Mouse (Mus musculus) adrenal gland, postnatal 36 days (tissue): ENCODE measurements at regions not wholly inside any gene's neighbourhood (a gene's known extent, or its start where the extent isn't known, plus 50 kb on each side); places are given as distances from the start of the nearest gene placed in this dataset. TPM values are rescaled to one million over a fixed set of nuclear protein-coding genes. Genes with fewer than 3 reads are reported as not detected.

Experiments used
- DNase-seq, 2 experiments: peaks; one replicate each; pipeline ENCODE4 v3.0.0; 2021; ENCODE audit warnings: mixed read lengths in 1 of 2
- microRNA-seq: library from miRNA; unstranded; fragments of <30 nt; microRNA quantifications from one replicate; pipeline ENCODE4 v1.2.0, GENCODE M21; 2021

DNA sequence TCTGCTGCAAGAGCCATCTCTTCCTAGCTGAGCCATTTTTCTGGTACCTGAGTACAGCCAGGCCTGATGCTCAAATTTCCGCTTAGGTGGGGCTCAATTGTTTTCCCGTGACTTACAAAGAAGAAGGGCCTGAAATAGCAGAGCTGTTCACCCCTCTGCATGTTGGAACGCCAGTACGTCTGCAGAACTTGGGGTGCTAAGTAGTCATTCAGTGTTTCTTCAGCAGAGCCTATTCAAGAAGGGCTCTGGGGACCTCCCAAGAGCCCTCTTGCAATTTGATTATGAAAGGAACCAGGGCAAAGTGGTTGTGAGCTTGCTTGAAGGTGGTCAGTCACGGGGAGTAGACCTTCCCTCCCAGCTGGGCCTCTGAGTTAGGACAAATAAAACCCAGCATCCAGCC lies 58.9 kb upstream of the Med13l start:
- no peak for DNase-seq

DNA sequence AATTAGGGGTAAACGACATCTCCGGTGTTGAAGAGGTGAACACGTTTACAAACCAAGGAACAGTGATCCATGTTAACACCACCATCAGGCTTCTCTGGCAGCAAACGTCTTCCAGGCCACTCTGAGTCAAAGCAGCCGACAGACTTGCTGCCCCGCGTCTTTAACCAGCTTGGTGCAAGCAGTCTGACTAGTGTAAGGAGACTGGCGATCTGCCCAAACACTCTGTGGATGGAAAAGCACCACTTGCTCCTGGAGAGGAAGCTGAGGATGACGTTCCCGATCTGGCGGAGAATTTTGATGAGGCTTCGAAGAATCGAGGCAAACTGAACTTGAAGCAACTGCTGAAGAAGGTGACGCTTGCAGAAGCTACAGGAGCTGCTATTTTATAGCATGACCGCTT lies 57.5 kb upstream of the Med13l start:
- no peak for DNase-seq

DNA sequence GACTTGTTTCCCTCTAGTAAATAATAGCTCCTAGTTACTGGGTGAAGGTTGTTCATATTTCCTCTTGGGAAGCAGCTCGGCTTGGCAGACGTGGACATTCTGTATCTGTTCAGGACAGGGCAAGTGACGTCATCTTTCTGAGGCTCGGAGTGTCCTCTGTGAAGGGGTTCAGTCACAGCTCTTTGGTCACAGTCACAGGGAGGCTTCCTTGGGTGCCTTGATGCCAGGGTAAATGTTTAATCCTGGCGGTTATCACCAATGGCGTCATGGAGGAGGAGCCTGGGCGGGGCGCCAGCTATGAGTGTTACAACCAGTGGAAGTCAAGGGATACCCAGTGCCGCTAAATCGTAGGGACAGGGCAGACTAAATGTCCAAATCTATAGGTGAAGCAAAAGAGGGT lies 56.3 kb upstream of the Med13l start:
- DNase-seq = peak; percentile 6 to 51

DNA sequence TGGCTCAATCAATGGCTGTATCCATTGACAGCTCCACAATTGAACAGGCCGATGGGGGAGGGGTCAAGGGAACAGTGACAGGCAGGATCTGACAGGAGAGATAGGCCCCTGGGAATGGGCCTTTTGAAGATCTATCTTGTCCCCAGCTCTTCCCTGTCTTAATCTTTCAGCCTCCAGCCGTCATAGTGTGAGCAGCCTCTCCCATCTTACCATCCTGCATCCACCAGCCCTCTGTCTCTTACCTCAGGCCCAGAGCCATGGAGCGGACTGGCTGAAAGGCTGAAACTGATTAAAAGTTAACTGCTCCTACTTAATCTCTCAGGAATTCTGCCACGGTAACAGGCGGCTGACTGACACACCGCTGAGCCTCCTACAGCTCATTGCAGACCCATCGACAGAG lies 55.6 kb upstream of the Med13l start:
- DNase-seq = no peak

DNA sequence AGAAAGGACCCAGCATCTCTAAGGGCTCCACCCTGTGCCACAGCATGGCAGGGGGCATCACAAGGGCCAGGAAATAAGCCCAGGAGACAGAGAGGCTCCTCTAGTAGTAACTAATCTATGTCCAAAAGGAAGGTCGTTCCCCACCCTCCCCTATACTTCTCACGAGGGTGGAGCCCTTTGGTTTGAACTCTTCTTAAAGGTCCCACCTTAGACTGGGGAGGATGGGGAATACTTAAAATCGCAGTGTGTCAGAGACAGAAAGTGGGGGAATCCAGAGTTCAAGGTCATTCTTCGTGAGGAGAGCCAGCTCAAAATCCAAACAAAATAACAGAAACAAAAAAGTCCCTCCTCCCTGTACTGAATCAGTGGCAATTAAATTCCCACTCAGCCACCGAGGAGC lies 50.6 kb upstream of the Med13l start:
- no peak for DNase-seq

Small RNA genes lying in the stretch of these regions (microRNA-seq; reads per million reads assigned to microRNA genes)
- not detected for gene Gm26455
